ENCODE assay signal across 21 mouse cellular contexts in genomic region chr7:139649698-139650097, GRCm38 (mm10). TPM values are rescaled to one million over a fixed set of nuclear protein-coding genes. Genes with fewer than 3 reads are reported as not detected.
DNase-seq lines count a peak whose midpoint lies in the region; ATAC-seq and TF ChIP-seq lines count a peak whose summit lies in the region.
"Had no signal": no experiment of that assay in that cellular context is flagged by ENCODE, and none has a peak within 500 bp of the region (broad histone marks: within the 10 kb centered on the region; RNA-seq: fewer than 3 reads in every experiment).

No protein-coding gene starts in this region.

- no peak overlapping the region for H3K4me3 ChIP-seq in hindbrain, postnatal 0 days (ENCODE audit: low read length)
- no peak overlapping the region for H3K4me3 ChIP-seq in hindbrain, embryonic 12.5 days
- H3K4me3 ChIP-seq in neural tube, embryonic 14.5 days (ENCODE audit: low read depth, low read length): no peak overlapping the region
- H3K4me3 ChIP-seq in neural tube, embryonic 15.5 days (replicated peaks): no peak overlapping the region
- H3K4me3 ChIP-seq: embryonic facial prominence, embryonic 10.5 days; embryonic facial prominence, embryonic 12.5 days; forebrain, embryonic 13.5 days; forebrain, embryonic 15.5 days had no signal

- H3K27me3 ChIP-seq in hindbrain, postnatal 0 days (ENCODE audit: insufficient read depth, low read length): no peaks in the 10 kb centered on the region
- H3K27me3 ChIP-seq in hindbrain, embryonic 12.5 days: peaks cover 10% of the 10 kb centered on the region
- no peaks in the 10 kb centered on the region for H3K27me3 ChIP-seq in neural tube, embryonic 14.5 days (ENCODE audit: control insufficient read depth, insufficient read depth, low read length)
- peaks cover 8% of the 10 kb centered on the region for H3K27me3 ChIP-seq in neural tube, embryonic 15.5 days (replicated peaks)
- H3K27me3 ChIP-seq: embryonic facial prominence, embryonic 12.5 days; forebrain, embryonic 15.5 days had no signal

- no peak for ATAC-seq in hindbrain, postnatal 0 days
- ATAC-seq in hindbrain, embryonic 12.5 days (ENCODE audit: low FRiP score): no peak
- no peak for ATAC-seq in neural tube, embryonic 14.5 days (ENCODE audit: low read depth)
- no peak for ATAC-seq in neural tube, embryonic 15.5 days (ENCODE audit: low FRiP score)
- ATAC-seq: activated CD4-positive, CD25-positive, alpha-beta regulatory T cell, adult 4 months; forebrain, embryonic 13.5 days; forebrain, embryonic 15.5 days; forebrain, postnatal 0 days; Patski had no signal

- H3K9me3 ChIP-seq in hindbrain, postnatal 0 days (ENCODE audit: low read length): no peaks in the 10 kb centered on the region
- H3K9me3 ChIP-seq in hindbrain, embryonic 12.5 days (replicated peaks): no peaks in the 10 kb centered on the region
- no peaks in the 10 kb centered on the region for H3K9me3 ChIP-seq in neural tube, embryonic 14.5 days (ENCODE audit: control insufficient read depth, low read length)
- no peaks in the 10 kb centered on the region for H3K9me3 ChIP-seq in neural tube, embryonic 15.5 days (replicated peaks)
- H3K9me3 ChIP-seq: embryonic facial prominence, embryonic 10.5 days; embryonic facial prominence, embryonic 12.5 days; forebrain, embryonic 13.5 days; forebrain, embryonic 15.5 days had no signal

- WGBS in hindbrain, postnatal 0 days: 61% methylated on average over 7 of the region's 7 CpGs
- 75% methylated on average over 7 of the region's 7 CpGs for WGBS in hindbrain, embryonic 12.5 days
- WGBS in neural tube, embryonic 14.5 days: 88% methylated on average over 7 of the region's 7 CpGs
- 63% methylated on average over 7 of the region's 7 CpGs for WGBS in neural tube, embryonic 15.5 days

- H3K27ac ChIP-seq in hindbrain, postnatal 0 days: no peak overlapping the region
- H3K27ac ChIP-seq in hindbrain, embryonic 12.5 days: no peak overlapping the region
- no peak overlapping the region for H3K27ac ChIP-seq in neural tube, embryonic 14.5 days (ENCODE audit: low read depth, low read length)
- H3K27ac ChIP-seq in neural tube, embryonic 15.5 days (replicated peaks): no peak overlapping the region
- H3K27ac ChIP-seq: embryonic facial prominence, embryonic 10.5 days; embryonic facial prominence, embryonic 12.5 days; forebrain, embryonic 13.5 days; forebrain, embryonic 15.5 days had no signal

- H3K4me2 ChIP-seq in hindbrain, postnatal 0 days (ENCODE audit: low read depth, low read length): no peak overlapping the region
- H3K4me2 ChIP-seq in hindbrain, embryonic 12.5 days (replicated peaks): no peak overlapping the region
- H3K4me2 ChIP-seq in neural tube, embryonic 14.5 days (ENCODE audit: low read depth, low read length): no peak overlapping the region
- no peak overlapping the region for H3K4me2 ChIP-seq in neural tube, embryonic 15.5 days
- H3K4me2 ChIP-seq: embryonic facial prominence, embryonic 12.5 days; forebrain, embryonic 13.5 days; forebrain, embryonic 15.5 days had no signal

- no peak for TF ChIP-seq CTCF in hindbrain, postnatal 0 days (IDR thresholded peaks at IDR 0.05; ENCODE audit: low read depth)

- H3K4me1 ChIP-seq in hindbrain, postnatal 0 days (ENCODE audit: insufficient read depth, low read length): no peaks in the 10 kb centered on the region
- no peaks in the 10 kb centered on the region for H3K4me1 ChIP-seq in hindbrain, embryonic 12.5 days
- H3K4me1 ChIP-seq in neural tube, embryonic 14.5 days (ENCODE audit: control insufficient read depth, insufficient read depth, low read length): no peaks in the 10 kb centered on the region
- H3K4me1 ChIP-seq in neural tube, embryonic 15.5 days: no peaks in the 10 kb centered on the region
- H3K4me1 ChIP-seq: embryonic facial prominence, embryonic 10.5 days; embryonic facial prominence, embryonic 12.5 days; forebrain, embryonic 13.5 days; forebrain, embryonic 15.5 days had no signal

- peak; percentile 12 for DNase-seq in hindbrain, postnatal 0 days (ENCODE audit: low spot score)
- peak; percentile 10 for DNase-seq in A20 (ENCODE audit: low read depth, low spot score)
- no peak for DNase-seq in lung, postnatal 10 days
- DNase-seq: adrenal gland, adult 8-10 months; adrenal gland, postnatal 14 days; adrenal gland, postnatal 36 days; cerebellum, adult 11-12 months; cerebellum, adult 2 months; cerebellum, adult 9-10 months; cerebellum, postnatal 25 days; forebrain, postnatal 0 days had no signal

- no peaks in the 10 kb centered on the region for H3K36me3 ChIP-seq in hindbrain, postnatal 0 days (ENCODE audit: insufficient read depth, low read length)
- H3K36me3 ChIP-seq in hindbrain, embryonic 12.5 days: no peaks in the 10 kb centered on the region
- no peaks in the 10 kb centered on the region for H3K36me3 ChIP-seq in neural tube, embryonic 14.5 days (ENCODE audit: control insufficient read depth, insufficient read depth, low read length)
- no peaks in the 10 kb centered on the region for H3K36me3 ChIP-seq in neural tube, embryonic 15.5 days
- H3K36me3 ChIP-seq: embryonic facial prominence, embryonic 10.5 days; embryonic facial prominence, embryonic 12.5 days; forebrain, embryonic 15.5 days; G1E had no signal

- H3K9ac ChIP-seq in hindbrain, postnatal 0 days (replicated peaks; ENCODE audit: low read length): no peak overlapping the region
- no peak overlapping the region for H3K9ac ChIP-seq in hindbrain, embryonic 12.5 days
- H3K9ac ChIP-seq in neural tube, embryonic 14.5 days (replicated peaks; ENCODE audit: low read depth, low read length): 0 out of 2 replicates have a peak overlapping the region, but pooled peaks have one; percentile 7
- H3K9ac ChIP-seq in neural tube, embryonic 15.5 days (replicated peaks): no peak overlapping the region
- H3K9ac ChIP-seq: embryonic facial prominence, embryonic 12.5 days; forebrain, embryonic 13.5 days; forebrain, embryonic 15.5 days; forebrain, postnatal 0 days had no signal

RNA-seq across cellular contexts. Expression of gene Cfap46, which starts 33.9 kb away (rescaled TPM):
- 3.2 and 7.0 TPM in 2 replicates for total RNA-seq in hindbrain, postnatal 0 days (2014; rRNA removed)
- polyA plus RNA-seq in hindbrain, postnatal 0 days (2015; fragmentation: Nextera tagmentation; extraction: Ambion mirVana): 3.5 TPM in 2 replicates
- polyA plus RNA-seq in hindbrain, embryonic 12.5 days (2016; fragmentation: Nextera tagmentation; extraction: Ambion mirVana): 1.0 and 2.1 TPM in 2 replicates
- polyA plus RNA-seq in neural tube, embryonic 14.5 days (2014; fragmentation: Nextera tagmentation; extraction: Ambion mirVana): 1.4 and 2.9 TPM in 2 replicates
- polyA plus RNA-seq in neural tube, embryonic 15.5 days (2015; fragmentation: Nextera tagmentation; extraction: Ambion mirVana): 1.6 and 3.2 TPM in 2 replicates
- total RNA-seq: G1E had no signal
- polyA plus RNA-seq: activated CD4-positive, CD25-positive, alpha-beta regulatory T cell, adult 4 months; G1E had no signal
